Mouse (Mus musculus): ENCODE measurements at regions not wholly inside any gene's neighbourhood (a gene's known extent, or its start where the extent isn't known, plus 50 kb on each side); places are given as distances from the start of the nearest gene placed in this dataset.
A peak's percentile ranks its signal among the peaks of the same experiment; 100 is the strongest.
"Not testable (repeated sequence)": the region's sequence is repeated elsewhere in the genome, so short reads cannot be mapped to it uniquely, and the experiment has no call there.

DNA sequence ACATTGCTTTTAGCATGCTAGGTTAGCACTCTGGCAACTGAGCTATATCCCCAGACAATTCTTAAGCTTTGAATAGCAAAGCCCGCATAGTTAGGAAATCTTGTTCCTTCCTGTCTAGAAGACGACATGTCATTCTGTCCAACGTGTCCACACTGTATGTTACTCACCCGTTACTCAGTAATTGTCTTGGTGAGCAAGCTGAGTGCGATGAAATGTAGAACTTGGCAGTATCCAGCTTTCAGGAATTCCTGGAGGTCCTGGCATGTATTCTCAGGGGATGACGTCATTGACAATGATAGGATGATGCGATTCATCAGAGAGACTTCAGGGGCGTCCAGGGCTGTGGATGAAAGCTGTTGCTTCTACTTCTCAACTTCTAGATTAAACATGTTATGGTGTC lies 160.8 kb upstream of the Tab2 start:
- H3K36me3 ChIP-seq (ENCODE audit: control insufficient read depth, insufficient read depth, low read length) = no peaks in the 10 kb centered on the region
- DNase-seq (no peak), ATAC-seq (ENCODE audit: low FRiP score, low TSS enrichment) (no peak)
- no peak overlapping the region for H3K9ac ChIP-seq (replicated peaks; ENCODE audit: low read length)
- no peak overlapping the region for H3K27ac ChIP-seq (replicated peaks; ENCODE audit: low read depth, low read length)
- H3K4me1 ChIP-seq (ENCODE audit: control insufficient read depth, insufficient read depth, low read length) = no peaks in the 10 kb centered on the region
- H3K9me3 ChIP-seq (ENCODE audit: control insufficient read depth, low read length) = no peaks in the 10 kb centered on the region
- no peaks in the 10 kb centered on the region for H3K27me3 ChIP-seq (ENCODE audit: control insufficient read depth, insufficient read depth, low read length)
- no peak overlapping the region for H3K4me2 ChIP-seq (ENCODE audit: low read length)
- WGBS = 86% methylated on average over 8 of the region's 8 CpGs
- H3K4me3 ChIP-seq (replicated peaks; ENCODE audit: low read depth, low read length) = no peak overlapping the region

DNA sequence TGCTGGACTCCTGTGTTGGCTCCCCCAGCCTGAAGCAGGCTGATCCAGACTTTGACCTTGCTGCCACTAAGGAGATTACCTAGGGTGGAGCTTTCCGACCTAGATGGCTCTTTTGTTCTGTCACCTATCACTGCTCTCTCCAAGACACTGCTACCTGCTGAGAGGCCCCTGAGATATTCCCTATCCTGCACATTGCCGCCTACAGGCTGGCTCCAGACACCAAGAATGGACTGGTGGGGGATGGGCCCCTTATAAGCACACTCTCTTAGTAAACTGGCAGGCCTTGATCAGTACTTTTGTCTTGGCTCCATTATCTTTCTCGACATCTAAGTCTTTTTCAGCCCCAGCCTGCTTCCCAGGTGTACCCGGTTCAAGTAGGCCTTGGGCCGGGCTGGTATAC lies 158.9 kb upstream of the Tab2 start:
- H3K9me3 ChIP-seq (ENCODE audit: control insufficient read depth, low read length); H3K27me3 ChIP-seq (ENCODE audit: control insufficient read depth, insufficient read depth, low read length); H3K4me2 ChIP-seq (ENCODE audit: low read length); H3K27ac ChIP-seq (replicated peaks; ENCODE audit: low read depth, low read length); H3K36me3 ChIP-seq (ENCODE audit: control insufficient read depth, insufficient read depth, low read length); H3K4me3 ChIP-seq (replicated peaks; ENCODE audit: low read depth, low read length); H3K9ac ChIP-seq (replicated peaks; ENCODE audit: low read length); ATAC-seq (ENCODE audit: low FRiP score, low TSS enrichment); DNase-seq; H3K4me1 ChIP-seq (ENCODE audit: control insufficient read depth, insufficient read depth, low read length): not testable (repeated sequence)
- 50% methylated on average over 5 of the region's 5 CpGs for WGBS

DNA sequence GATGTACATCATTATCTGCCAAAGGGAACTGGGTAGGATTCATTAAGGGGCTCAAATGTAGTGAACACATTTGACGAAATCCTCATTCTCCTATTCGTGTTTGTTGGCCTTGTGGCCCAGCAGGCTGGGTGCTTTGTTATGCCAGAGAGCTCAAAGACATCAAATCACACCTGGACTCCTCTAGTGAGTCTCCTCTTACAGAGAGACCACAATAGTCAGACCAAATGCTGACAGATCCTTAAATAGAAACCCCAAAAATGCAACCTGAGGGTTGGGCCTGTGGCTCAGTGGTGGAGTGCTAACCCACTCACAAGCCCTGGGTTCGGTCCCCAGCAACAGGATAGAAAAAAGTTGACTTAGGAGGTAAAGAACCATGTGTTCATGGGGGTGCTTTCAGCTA lies 158.5 kb upstream of the Tab2 start:
- Histone ChIP-seq H3K27ac (replicated peaks; ENCODE audit: low read depth, low read length) (no peak overlapping the region), H3K27me3 (ENCODE audit: control insufficient read depth, insufficient read depth, low read length) (no peaks in the 10 kb centered on the region), H3K9ac (replicated peaks; ENCODE audit: low read length) (no peak overlapping the region), H3K4me3 (replicated peaks; ENCODE audit: low read depth, low read length) (no peak overlapping the region), H3K9me3 (ENCODE audit: control insufficient read depth, low read length) (no peaks in the 10 kb centered on the region), H3K4me1 (ENCODE audit: control insufficient read depth, insufficient read depth, low read length) (no peaks in the 10 kb centered on the region), H3K4me2 (ENCODE audit: low read length) (no peak overlapping the region), H3K36me3 (ENCODE audit: control insufficient read depth, insufficient read depth, low read length) (no peaks in the 10 kb centered on the region)
- 50% methylated on average over 3 of the region's 3 CpGs for WGBS
- no peak for DNase-seq
- ATAC-seq (ENCODE audit: low FRiP score, low TSS enrichment) = no peak

GRCm38 (mm10) chr10:8100489-8100888 lies 144.5 kb upstream of the Tab2 start:
- ATAC-seq (ENCODE audit: low FRiP score, low TSS enrichment) (no peak), DNase-seq (no peak)
- 95% methylated on average over 6 of the region's 6 CpGs for WGBS

DNA sequence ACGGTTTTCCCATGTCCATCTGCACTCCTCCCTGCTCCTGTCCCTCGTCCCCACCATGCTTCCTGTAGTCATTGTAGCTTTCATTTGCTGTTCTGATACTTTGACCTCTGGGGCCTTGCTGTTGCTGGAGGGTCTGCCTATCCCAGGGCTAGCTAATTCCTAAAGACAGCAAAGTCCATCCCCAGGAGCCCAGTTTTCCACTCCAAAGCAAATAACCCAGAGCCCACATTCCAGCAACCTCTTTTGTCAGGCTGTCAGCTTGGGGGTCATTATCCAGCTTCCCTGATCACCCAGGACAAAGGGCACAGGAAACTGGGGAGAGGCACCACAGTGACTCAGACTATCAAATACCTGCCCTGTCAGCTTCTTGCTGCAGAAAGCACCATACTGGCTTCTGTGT lies 139.9 kb upstream of the Tab2 start:
- ATAC-seq (ENCODE audit: low FRiP score, low TSS enrichment) (no peak), DNase-seq (no peak)
- WGBS = 8% methylated on average over 2 of the region's 2 CpGs

More at GRCm38 (mm10) chr10:8100489-8100888, 144.5 kb upstream of the Tab2 start:
- Histone ChIP-seq H3K4me2 (ENCODE audit: low read length) (no peak overlapping the region), H3K27me3 (ENCODE audit: control insufficient read depth, insufficient read depth, low read length) (no peaks in the 10 kb centered on the region), H3K36me3 (ENCODE audit: control insufficient read depth, insufficient read depth, low read length) (no peaks in the 10 kb centered on the region), H3K4me3 (replicated peaks; ENCODE audit: low read depth, low read length) (no peak overlapping the region), H3K27ac (replicated peaks; ENCODE audit: low read depth, low read length) (no peak overlapping the region), H3K9ac (replicated peaks; ENCODE audit: low read length) (no peak overlapping the region), H3K4me1 (ENCODE audit: control insufficient read depth, insufficient read depth, low read length) (no peaks in the 10 kb centered on the region), H3K9me3 (ENCODE audit: control insufficient read depth, low read length) (no peaks in the 10 kb centered on the region)

GRCm38 (mm10) chr10:8095206-8095605 lies 139.2 kb upstream of the Tab2 start:
- Histone ChIP-seq H3K27ac (replicated peaks; ENCODE audit: low read depth, low read length) (no peak overlapping the region), H3K9me3 (ENCODE audit: control insufficient read depth, low read length) (no peaks in the 10 kb centered on the region), H3K27me3 (ENCODE audit: control insufficient read depth, insufficient read depth, low read length) (no peaks in the 10 kb centered on the region), H3K4me2 (ENCODE audit: low read length) (no peak overlapping the region), H3K9ac (replicated peaks; ENCODE audit: low read length) (no peak overlapping the region), H3K36me3 (ENCODE audit: control insufficient read depth, insufficient read depth, low read length) (no peaks in the 10 kb centered on the region), H3K4me1 (ENCODE audit: control insufficient read depth, insufficient read depth, low read length) (no peaks in the 10 kb centered on the region), H3K4me3 (replicated peaks; ENCODE audit: low read depth, low read length) (no peak overlapping the region)
- 80% methylated on average over 3 of the region's 3 CpGs for WGBS
- DNase-seq = no peak
- ATAC-seq (ENCODE audit: low FRiP score, low TSS enrichment) = no peak

More for the DNA sequence above, 139.9 kb upstream of the Tab2 start:
- no peak overlapping the region for H3K4me3 ChIP-seq (replicated peaks; ENCODE audit: low read depth, low read length)
- H3K9me3 ChIP-seq (ENCODE audit: control insufficient read depth, low read length) = no peaks in the 10 kb centered on the region
- H3K27ac ChIP-seq (replicated peaks; ENCODE audit: low read depth, low read length) = no peak overlapping the region
- no peak overlapping the region for H3K4me2 ChIP-seq (ENCODE audit: low read length)
- H3K4me1 ChIP-seq (ENCODE audit: control insufficient read depth, insufficient read depth, low read length) = no peaks in the 10 kb centered on the region
- no peaks in the 10 kb centered on the region for H3K27me3 ChIP-seq (ENCODE audit: control insufficient read depth, insufficient read depth, low read length)
- H3K9ac ChIP-seq (replicated peaks; ENCODE audit: low read length) = no peak overlapping the region
- no peaks in the 10 kb centered on the region for H3K36me3 ChIP-seq (ENCODE audit: control insufficient read depth, insufficient read depth, low read length)

- Histone ChIP-seq H3K4me3 (replicated peaks; ENCODE audit: low read depth, low read length) (no peak overlapping the region), H3K9me3 (ENCODE audit: control insufficient read depth, low read length) (no peaks in the 10 kb centered on the region), H3K27me3 (ENCODE audit: control insufficient read depth, insufficient read depth, low read length) (no peaks in the 10 kb centered on the region), H3K27ac (replicated peaks; ENCODE audit: low read depth, low read length) (no peak overlapping the region), H3K9ac (replicated peaks; ENCODE audit: low read length) (no peak overlapping the region), H3K36me3 (ENCODE audit: control insufficient read depth, insufficient read depth, low read length) (no peaks in the 10 kb centered on the region), H3K4me2 (ENCODE audit: low read length) (no peak overlapping the region), H3K4me1 (ENCODE audit: control insufficient read depth, insufficient read depth, low read length) (0 out of 2 replicates have a peak, but pooled peaks cover 11% of the 10 kb centered on the region)
- ATAC-seq (ENCODE audit: low FRiP score, low TSS enrichment) (no peak), DNase-seq (peak; percentile 12)
- WGBS = 54% methylated on average over 8 of the region's 8 CpGs
These were observed 136.0 kb upstream of the Tab2 start for GRCm38 (mm10) chr10:8091871-8092552.

DNA sequence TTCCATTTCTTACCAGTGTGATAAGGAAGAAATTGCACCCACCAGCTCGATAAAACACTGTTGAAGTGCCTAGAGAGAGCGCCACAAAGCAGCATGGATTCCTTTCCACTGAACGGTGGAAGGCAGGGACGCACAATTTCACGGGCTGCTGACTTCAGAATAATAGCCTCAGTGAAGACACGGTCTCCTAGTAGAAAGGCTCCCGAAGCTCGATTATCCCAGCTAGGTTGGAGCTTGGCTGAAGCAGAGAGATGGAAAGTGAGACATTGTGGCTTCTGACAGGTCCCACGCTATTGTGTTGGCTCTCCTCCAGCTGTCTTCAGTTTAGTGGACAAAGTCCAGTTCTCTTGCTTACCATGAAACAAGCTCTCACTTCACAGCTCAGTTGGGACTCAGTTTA lies 133.3 kb upstream of the Tab2 start:
- peak; percentile 71 for DNase-seq
- Histone ChIP-seq H3K9me3 (ENCODE audit: control insufficient read depth, low read length) (no peaks in the 10 kb centered on the region), H3K27ac (replicated peaks; ENCODE audit: low read depth, low read length) (no peak overlapping the region), H3K36me3 (ENCODE audit: control insufficient read depth, insufficient read depth, low read length) (no peaks in the 10 kb centered on the region), H3K4me3 (replicated peaks; ENCODE audit: low read depth, low read length) (no peak overlapping the region), H3K27me3 (ENCODE audit: control insufficient read depth, insufficient read depth, low read length) (no peaks in the 10 kb centered on the region), H3K4me1 (ENCODE audit: control insufficient read depth, insufficient read depth, low read length) (0 out of 2 replicates have a peak, but pooled peaks cover 11% of the 10 kb centered on the region), H3K9ac (replicated peaks; ENCODE audit: low read length) (no peak overlapping the region), H3K4me2 (ENCODE audit: low read length) (no peak overlapping the region)
- 4% methylated on average over 9 of the region's 9 CpGs for WGBS
- ATAC-seq (ENCODE audit: low FRiP score, low TSS enrichment) = 0 out of 2 replicates have a peak, but pooled peaks have one; percentile 46

GRCm38 (mm10) chr10:8088737-8089136 lies 132.7 kb upstream of the Tab2 start:
- Histone ChIP-seq H3K4me3 (replicated peaks; ENCODE audit: low read depth, low read length) (no peak overlapping the region), H3K27ac (replicated peaks; ENCODE audit: low read depth, low read length) (no peak overlapping the region), H3K36me3 (ENCODE audit: control insufficient read depth, insufficient read depth, low read length) (no peaks in the 10 kb centered on the region), H3K9ac (replicated peaks; ENCODE audit: low read length) (no peak overlapping the region), H3K9me3 (ENCODE audit: control insufficient read depth, low read length) (no peaks in the 10 kb centered on the region), H3K4me2 (ENCODE audit: low read length) (no peak overlapping the region), H3K27me3 (ENCODE audit: control insufficient read depth, insufficient read depth, low read length) (no peaks in the 10 kb centered on the region), H3K4me1 (ENCODE audit: control insufficient read depth, insufficient read depth, low read length) (0 out of 2 replicates have a peak, but pooled peaks cover 11% of the 10 kb centered on the region)
- DNase-seq = no peak
- WGBS = 55% methylated on average over 3 of the region's 3 CpGs
- no peak for ATAC-seq (ENCODE audit: low FRiP score, low TSS enrichment)
